Mouse (Mus musculus) Patski (cell line): ENCODE data around the gene Zp3. TPM values are rescaled to one million over a fixed set of nuclear protein-coding genes. Genes with fewer than 3 reads are reported as not detected.

ENCODE experiments used
- ATAC-seq: fragments of 100-300 bp; one replicate; pipeline ENCODE4 v1.8.0; 2021
- CTCF ChIA-PET: fragments of 350-600 bp; sonication (Branson Sonifier 250); formaldehyde crosslinking; loops from one replicate; lab custom pipeline; 2022; ENCODE audit warnings: inconsistent platforms; lab: Charles Lee
- POLR2A ChIA-PET: fragments of 350-600 bp; sonication (Branson Sonifier 250); formaldehyde crosslinking; loops from one replicate; lab custom pipeline; 2022; ENCODE audit warnings: antibody characterized with exemption, inconsistent platforms; lab: Charles Lee
- DNase-seq: peaks from one replicate; pipeline ENCODE4 v3.0.0-alpha.2; 2011; ENCODE audit warnings: low read depth, low spot score
- H3K27me3 ChIP-seq: fragments of 371-371 bp; one replicate; pipeline ENCODE4 v1.5.1; 2021
- CTCF ChIP-seq: fragments of 100-300 bp; IDR thresholded peaks from one replicate; pipeline ENCODE4 v1.5.1; 2021
- in situ Hi-C: fragments of 300-500 bp; cut with MboI; formaldehyde crosslinking; loops from 3 replicates; pipeline ENCODE4 v1.11.1; 2018; ENCODE audit warnings: low pct_unique_long_range_greater_than_20kb, mixed read lengths
- polyA plus RNA-seq: library from polyadenylated mRNA; unstranded; gene quantifications from one replicate; pipeline ENCODE4 v1.2.3, GENCODE M21; 2021

The Zp3 gene
- polyA plus RNA-seq, 1 experiment from 2014 or later: 0.04 TPM

DNA sequence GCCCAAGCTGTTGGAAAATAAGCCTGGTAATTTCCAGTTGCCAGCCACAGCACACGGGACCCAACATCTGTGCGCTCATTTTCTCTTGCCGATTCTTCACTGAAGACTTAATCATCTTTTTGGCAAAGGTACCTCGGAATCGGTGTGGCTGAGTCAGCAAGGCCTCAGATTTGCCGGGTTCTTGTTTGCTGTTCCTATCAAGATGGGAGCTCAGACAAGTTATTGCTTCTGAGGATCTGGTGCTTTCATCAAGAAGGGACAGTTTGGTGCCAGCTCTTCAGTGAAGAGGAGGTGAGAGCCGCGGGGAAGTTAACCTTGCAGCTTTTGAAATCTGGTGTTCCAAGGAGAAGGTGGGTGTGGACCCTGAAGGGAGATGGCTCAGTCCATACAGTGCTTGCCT is 16.3 kb downstream of the Zp3 start:
- ChIA-PET POLR2A (interaction anchor here (1.1 to 1.2 kb wide), 2 partner anchors 12 to 13 kb away, joined by 3 to 4 read pairs; no protein-coding TSS in a partner anchor), CTCF (interaction anchor here (1.2 to 3.1 kb wide), 9 partner anchors 10 to 65 kb away, joined by 3 to 9 read pairs (median 4); no protein-coding TSS in a partner anchor)
- ATAC-seq: no peak
- H3K27me3 ChIP-seq: no peaks in the 10 kb centered on the region
- in situ Hi-C loops: no loop called here
- no peak for DNase-seq
- TF ChIP-seq CTCF: no peak

DNA sequence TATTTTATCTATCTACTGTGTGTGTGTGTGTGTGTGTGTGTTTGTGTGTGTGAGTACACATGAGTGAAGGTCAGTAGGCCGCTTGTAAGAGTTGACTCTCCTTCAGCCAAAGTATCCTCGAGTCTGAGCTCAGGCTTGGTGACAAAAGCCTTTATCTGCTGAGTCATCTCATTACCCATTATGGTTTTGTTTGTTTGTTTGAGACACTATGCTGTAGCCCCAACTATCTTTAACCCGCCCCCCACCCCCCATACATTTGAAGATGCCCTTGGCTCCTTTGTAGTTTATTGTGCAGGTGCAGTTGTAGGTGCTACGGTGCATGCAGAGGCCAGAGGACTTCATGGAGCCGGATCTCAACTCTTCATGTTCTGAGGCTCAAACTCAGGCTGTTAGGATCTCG is 21.3 kb downstream of the Zp3 start:
- ATAC-seq (no peak), DNase-seq (no peak)
- CTCF ChIA-PET: interaction anchor here (1.3 kb wide), 1 partner anchor 103 kb away, joined by 3 read pairs; no protein-coding TSS in a partner anchor
- POLR2A ChIA-PET: interaction anchor here (1.4 to 1.5 kb wide), 2 partner anchors 8 to 14 kb away, joined by 3 to 5 read pairs; no protein-coding TSS in a partner anchor
- TF ChIP-seq CTCF: no peak
- in situ Hi-C loops: no loop called here
- no peaks in the 10 kb centered on the region for H3K27me3 ChIP-seq

DNA sequence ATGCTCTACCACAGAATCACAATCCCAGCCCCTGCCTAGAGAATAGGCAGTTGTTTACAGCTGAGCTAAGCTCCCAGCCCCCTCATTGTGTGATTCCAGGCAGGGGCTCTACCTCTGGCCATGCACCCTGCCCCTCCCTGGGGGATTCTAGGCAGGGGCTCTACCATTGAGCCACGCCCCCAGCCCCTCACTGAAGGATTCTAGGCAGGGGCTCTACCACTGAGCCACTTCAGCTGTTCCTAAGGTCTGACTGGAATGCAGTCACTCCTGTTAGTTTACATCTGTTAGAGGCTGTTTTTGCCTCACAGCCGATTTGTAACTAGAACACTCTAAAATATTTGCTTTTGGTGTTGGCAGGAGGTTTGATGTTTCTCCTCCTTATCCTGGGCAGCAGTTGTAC is 22.4 kb downstream of the Zp3 start:
- ATAC-seq: no peak
- H3K27me3 ChIP-seq: no peaks in the 10 kb centered on the region
- ChIA-PET POLR2A (no interaction called here), CTCF (interaction anchor here (1.1 to 1.8 kb wide), 3 partner anchors 24 to 43 kb away, joined by 3 to 5 read pairs (median 3); partner anchors contain the start of gene Upk3b)
- in situ Hi-C loops: no loop called here
- no peak for TF ChIP-seq CTCF
- no peak for DNase-seq

DNA sequence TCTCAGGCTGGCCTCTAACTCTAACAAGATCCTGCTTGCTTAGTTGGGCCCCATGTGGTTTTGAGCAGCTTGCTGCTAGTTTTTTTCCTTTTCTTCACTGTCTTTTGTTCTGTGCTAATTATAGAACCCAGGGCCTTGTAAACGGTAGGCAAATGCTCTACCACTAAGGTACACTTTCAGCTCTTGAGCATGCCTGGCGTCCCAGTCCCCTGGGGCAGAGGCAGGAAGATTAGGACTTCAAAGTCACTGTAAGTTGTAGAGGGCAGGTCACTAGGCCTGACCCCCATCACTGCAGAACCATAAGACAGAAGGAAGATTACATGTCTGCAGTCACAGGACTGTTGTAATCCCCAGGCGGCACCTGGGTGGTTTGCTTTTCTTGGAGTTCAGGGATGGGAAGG is 22.9 kb downstream of the Zp3 start:
- no peak for DNase-seq
- no peak for ATAC-seq
- in situ Hi-C loops: no loop called here
- H3K27me3 ChIP-seq: no peaks in the 10 kb centered on the region
- no peak for TF ChIP-seq CTCF
- ChIA-PET CTCF (interaction anchor here (1.1 to 1.8 kb wide), 3 partner anchors 25 to 43 kb away, joined by 3 to 5 read pairs (median 3); partner anchors contain the start of gene Upk3b), POLR2A (no interaction called here)

DNA sequence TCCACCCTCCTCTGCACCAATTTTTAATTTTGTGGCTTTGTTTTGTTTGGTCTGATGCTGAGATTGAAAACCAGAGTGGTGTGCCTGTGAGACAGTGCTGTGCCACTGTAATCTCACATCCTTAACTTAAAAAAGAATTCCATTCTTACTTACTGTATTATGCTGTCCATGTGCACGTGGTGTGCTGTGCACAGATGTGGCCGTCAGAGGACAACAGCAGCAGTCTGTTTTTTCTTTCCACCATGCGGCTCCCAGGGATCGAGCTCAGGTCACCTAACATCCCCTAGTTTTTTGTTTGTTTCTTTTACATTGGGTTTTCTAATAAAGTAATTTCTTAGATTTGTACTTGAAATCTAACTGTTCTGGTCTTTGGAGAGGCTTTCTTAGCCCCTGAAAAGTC is 24.6 kb downstream of the Zp3 start:
- ATAC-seq (no peak), DNase-seq (no peak)
- ChIA-PET POLR2A (no interaction called here), CTCF (interaction anchor here (1.4 to 2.5 kb wide), 2 partner anchors 11 to 14 kb away, joined by 3 to 6 read pairs; no protein-coding TSS in a partner anchor)
- no peak for TF ChIP-seq CTCF
- in situ Hi-C loops: no loop called here
- no peaks in the 10 kb centered on the region for H3K27me3 ChIP-seq

DNA sequence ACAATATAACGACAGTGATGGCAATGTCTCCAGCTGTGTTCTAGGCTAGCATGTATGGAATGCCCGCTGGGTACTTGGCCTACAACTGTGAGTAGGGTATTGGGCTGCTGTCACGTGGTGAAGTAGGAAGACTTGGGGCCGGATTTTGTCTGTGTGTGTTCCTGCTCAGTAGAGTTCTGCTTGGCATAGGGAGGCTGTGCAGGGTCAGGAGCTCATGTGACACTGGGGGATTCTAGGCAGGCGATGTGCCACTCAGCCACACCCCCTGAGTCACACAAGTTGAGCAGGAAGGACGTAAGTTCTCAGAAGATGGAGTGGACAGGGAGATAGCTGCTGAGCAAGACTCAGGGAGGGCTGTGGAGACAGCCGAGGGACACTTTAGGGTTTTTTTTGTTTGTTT is 27.8 kb downstream of the Zp3 start:
- TF ChIP-seq CTCF: no peak
- no peak for ATAC-seq
- no peaks in the 10 kb centered on the region for H3K27me3 ChIP-seq
- ChIA-PET CTCF (interaction anchor here (1.1 to 1.7 kb wide), 7 partner anchors 9 to 54 kb away, joined by 3 to 6 read pairs (median 3); no protein-coding TSS in a partner anchor), POLR2A (interaction anchor here (1.2 kb wide), 1 partner anchor 12 kb away, joined by 4 read pairs; no protein-coding TSS in a partner anchor)
- DNase-seq: no peak
- in situ Hi-C loops: no loop called here

DNA sequence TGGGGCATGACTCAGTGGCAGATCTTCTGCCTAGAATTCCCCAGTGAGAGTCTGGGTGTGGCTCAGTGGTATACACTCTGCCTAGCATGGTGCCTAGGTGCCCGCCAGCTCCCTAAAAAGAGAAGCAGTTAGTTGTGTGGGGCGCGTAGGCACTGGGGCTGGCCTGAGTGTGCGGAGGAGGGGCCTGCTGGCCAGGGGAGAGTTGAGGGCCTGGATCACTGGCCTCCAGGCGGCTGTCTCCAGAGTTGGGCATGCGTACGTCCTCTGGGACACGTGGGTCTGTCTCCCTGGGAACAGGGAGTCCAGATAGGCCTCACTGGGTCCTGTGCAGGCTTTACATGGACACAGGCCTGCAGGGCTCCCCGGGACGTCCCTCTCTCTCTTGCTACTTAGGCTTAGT is 35.0 kb downstream of the Zp3 start:
- in situ Hi-C loops: no loop called here
- POLR2A ChIA-PET: interaction anchor here (0.8 to 1.2 kb wide), 3 partner anchors 9 to 17 kb away, joined by 3 to 5 read pairs (median 4); no protein-coding TSS in a partner anchor
- TF ChIP-seq CTCF: no peak
- DNase-seq: no peak
- no peaks in the 10 kb centered on the region for H3K27me3 ChIP-seq
- CTCF ChIA-PET: interaction anchor here (2.7 kb wide), 1 partner anchor 20 kb away, joined by 9 read pairs; the partner anchor contains the start of gene Dtx2
- ATAC-seq: peak; percentile 22

DNA sequence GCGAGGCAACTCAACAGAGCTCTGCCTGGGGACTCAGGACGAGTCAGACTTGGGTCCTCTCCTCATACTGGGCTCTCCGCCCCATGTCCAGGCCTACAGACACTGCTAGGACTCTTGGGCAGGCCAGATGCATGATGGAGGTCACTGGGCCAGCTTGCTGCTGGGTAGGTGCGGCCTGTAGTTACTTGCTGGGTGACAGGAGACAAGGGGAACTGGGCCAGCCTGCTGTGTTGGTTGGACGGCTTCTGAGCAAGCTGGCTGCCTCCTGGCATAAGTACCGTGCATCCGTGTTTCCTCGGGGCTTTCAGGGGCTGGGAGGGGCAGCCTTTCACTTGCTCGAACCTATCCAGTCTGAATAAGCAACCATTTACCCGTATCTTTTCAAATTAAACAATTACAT is 35.7 kb downstream of the Zp3 start:
- ChIA-PET POLR2A (interaction anchor here (0.8 to 1.2 kb wide), 3 partner anchors 9 to 18 kb away, joined by 3 to 5 read pairs (median 4); no protein-coding TSS in a partner anchor), CTCF (interaction anchor here (1.3 to 2.7 kb wide), 5 partner anchors 11 to 28 kb away, joined by 4 to 9 read pairs (median 6); partner anchors contain the start of gene Dtx2)
- no peak for TF ChIP-seq CTCF
- in situ Hi-C loops: no loop called here
- ATAC-seq (no peak), DNase-seq (no peak)
- H3K27me3 ChIP-seq: no peaks in the 10 kb centered on the region

DNA sequence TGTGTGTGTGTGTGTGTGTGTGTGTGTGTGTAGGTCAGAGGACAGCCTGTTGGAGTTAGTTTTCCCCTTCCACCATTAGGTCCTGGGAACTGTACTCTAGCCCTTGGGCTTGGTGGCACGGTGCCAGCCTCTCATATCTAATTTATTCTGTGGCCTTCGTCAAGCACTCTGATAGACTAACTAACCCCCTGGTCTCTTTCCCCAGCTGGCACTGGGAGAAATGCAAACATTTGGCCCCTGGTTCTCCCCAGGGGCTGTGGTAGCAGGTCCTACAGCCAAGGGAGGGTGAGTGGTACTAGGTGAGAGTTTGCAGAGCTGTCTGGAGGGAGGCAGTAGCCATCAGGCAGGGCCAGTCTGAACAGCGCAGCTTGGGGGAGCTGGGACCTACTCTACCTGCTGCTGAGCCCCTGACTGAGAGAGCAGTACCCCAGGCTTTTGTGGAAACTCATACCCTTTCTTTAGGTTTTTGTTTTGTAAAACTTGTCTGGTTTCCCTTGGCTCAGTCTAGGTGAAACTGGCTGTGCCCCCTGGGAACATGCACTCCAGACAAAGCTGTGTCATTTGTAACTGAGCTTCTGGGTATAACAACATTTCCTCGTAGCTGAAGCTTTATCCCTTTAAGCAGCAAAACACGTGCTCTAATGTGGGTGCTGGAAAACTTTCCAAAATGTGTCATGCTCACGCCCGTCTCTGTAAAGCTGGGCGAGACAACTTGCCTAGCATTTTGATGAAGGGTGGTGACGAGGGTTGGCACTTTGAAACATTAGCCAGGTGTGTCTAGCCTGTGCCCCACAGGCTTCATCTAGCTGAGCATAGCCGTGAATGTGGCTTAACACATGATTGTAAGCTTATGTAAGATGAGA is 36.3 kb downstream of the Zp3 start:
- no peak for ATAC-seq
- POLR2A ChIA-PET: interaction anchor here (0.8 kb wide), 1 partner anchor 8 kb away, joined by 4 read pairs; no protein-coding TSS in a partner anchor
- CTCF ChIA-PET: interaction anchor here (0.7 to 2.7 kb wide), 8 partner anchors 8 to 115 kb away, joined by 3 to 9 read pairs (median 4); partner anchors contain the start of gene Dtx2
- no peak for TF ChIP-seq CTCF
- DNase-seq: no peak
- no peaks in the 10 kb centered on the region for H3K27me3 ChIP-seq
- in situ Hi-C loops: no loop called here

DNA sequence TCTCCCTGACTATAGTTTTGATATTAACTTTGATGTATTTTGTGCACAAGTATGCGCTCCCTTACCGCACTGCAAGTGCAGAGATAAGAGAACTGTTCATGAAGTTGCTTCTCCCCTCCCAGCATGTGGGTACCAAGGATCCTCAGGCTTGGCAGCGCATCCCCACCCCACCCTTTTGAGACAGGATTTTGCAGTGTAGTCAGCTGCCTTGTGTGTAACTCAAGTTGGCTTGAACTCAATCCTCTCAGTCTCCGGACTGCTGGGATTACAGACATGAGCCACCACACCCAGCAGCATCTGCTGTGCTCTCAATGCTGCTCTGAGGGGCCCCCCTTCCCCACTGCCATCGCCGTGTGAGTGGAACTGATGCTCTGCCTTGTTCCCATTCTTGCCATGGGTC is 37.4 kb downstream of the Zp3 start:
- in situ Hi-C loops: no loop called here
- ChIA-PET CTCF (interaction anchor here (1.1 to 2.5 kb wide), 6 partner anchors 10 to 116 kb away, joined by 3 to 7 read pairs (median 4); no protein-coding TSS in a partner anchor), POLR2A (no interaction called here)
- no peaks in the 10 kb centered on the region for H3K27me3 ChIP-seq
- no peak for TF ChIP-seq CTCF
- ATAC-seq: no peak
- DNase-seq: no peak
